Mouse (Mus musculus) hindbrain, postnatal 0 days (tissue): Measurements from ENCODE around the gene Gm17662. TPM values are rescaled to one million over a fixed set of nuclear protein-coding genes. Genes with fewer than 3 reads are reported as not detected.

ENCODE experiments used
- ATAC-seq: fragments of 200-750 bp; cut with Nextera tagmentation; 2 replicates; pipeline ENCODE4 v1.8.0; 2017; ENCODE audit warnings: mild to moderate bottlenecking, moderate TSS enrichment, moderate library complexity
- DNase-seq: peaks from one replicate; pipeline ENCODE4 v3.0.0-alpha.2; 2015; ENCODE audit warnings: low spot score
- H3K27ac ChIP-seq: fragments of 300-500 bp; sonication (generic); 2 replicates; pipeline ENCODE4 v1.5.1; 2014; ENCODE audit warnings: mild to moderate bottlenecking
- H3K27me3 ChIP-seq: fragments of 300-500 bp; sonication (generic); 2 replicates; pipeline ENCODE4 v1.6.1; 2014; ENCODE audit warnings: low read length, mixed read lengths; ENCODE audit not compliant: insufficient read depth
- H3K36me3 ChIP-seq: fragments of 300-500 bp; sonication (generic); 2 replicates; pipeline ENCODE4 v1.6.1; 2014; ENCODE audit warnings: low read length, mixed read lengths; ENCODE audit not compliant: insufficient read depth
- H3K4me1 ChIP-seq: fragments of 300-500 bp; sonication (generic); 2 replicates; pipeline ENCODE4 v1.6.1; 2014; ENCODE audit warnings: antibody characterized with exemption, low read length, mixed read lengths; ENCODE audit not compliant: insufficient read depth
- H3K4me2 ChIP-seq: fragments of 300-500 bp; sonication (generic); 2 replicates; pipeline ENCODE4 v1.6.1; 2014; ENCODE audit warnings: low read depth, mild to moderate bottlenecking, low read length, moderate library complexity, mixed read lengths
- H3K4me3 ChIP-seq: fragments of 300-500 bp; sonication (generic); 2 replicates; pipeline ENCODE4 v1.5.1; 2014; ENCODE audit warnings: low read length
- H3K9ac ChIP-seq: fragments of 300-500 bp; sonication (generic); replicated peaks from 2 replicates; pipeline ENCODE4 v1.6.1; 2014; ENCODE audit warnings: mild to moderate bottlenecking, low read length, moderate library complexity, mixed read lengths
- H3K9me3 ChIP-seq: fragments of 300-500 bp; sonication (generic); 2 replicates; pipeline ENCODE4 v1.6.1; 2016; ENCODE audit warnings: low read length, mixed read lengths
- CTCF ChIP-seq: IDR thresholded peaks from 2 replicates; pipeline ENCODE4 v1.5.1; 2016; ENCODE audit warnings: antibody characterized with exemption, control low read depth, low read depth
- WGBS: fragments of 180-500 bp; shearing (Covaris S2); extraction: QIAGEN DNeasy Blood & Tissue Kit; methylation state at CpG from one replicate; pipeline ENCODE4 v1.1.7; 2014; 5-methylcytosine and 5-hydroxymethylcytosine counted together
- polyA plus RNA-seq: library from polyadenylated mRNA; unstranded; fragments of >200 nt; fragmentation: Nextera tagmentation; extraction: Ambion mirVana; gene quantifications from 2 replicates; pipeline ENCODE4 v1.2.1, GENCODE M21; 2015
- total RNA-seq: library from RNA; depleted of rRNA; stranded (reverse); fragments of >200 nt; gene quantifications from 2 replicates; pipeline ENCODE4 v1.2.3, GENCODE M21; 2014

Gm17662 gene
- total and polyA plus RNA-seq, 2 experiments from 2014 or later = not detected

- H3K27ac ChIP-seq = no peak overlapping the region
- H3K27me3 ChIP-seq = no peaks in the 10 kb centered on the region
- H3K9ac ChIP-seq = no peak overlapping the region
- H3K4me1 ChIP-seq = no peaks in the 10 kb centered on the region
- H3K9me3 ChIP-seq = no peaks in the 10 kb centered on the region
- no peak for ATAC-seq
- no peak overlapping the region for H3K4me2 ChIP-seq
- DNase-seq = no peak
- no peaks in the 10 kb centered on the region for H3K36me3 ChIP-seq
- no peak for TF ChIP-seq CTCF
- no peak overlapping the region for H3K4me3 ChIP-seq
- WGBS = 85% methylated on average over 2 of the region's 2 CpGs
These were observed 1.9 kb upstream of the Gm17662 start for GRCm38 (mm10) chr4:104855216-104855615.

- Histone ChIP-seq H3K27ac (no peak overlapping the region), H3K9me3 (no peaks in the 10 kb centered on the region), H3K27me3 (no peaks in the 10 kb centered on the region), H3K4me3 (no peak overlapping the region), H3K36me3 (no peaks in the 10 kb centered on the region), H3K9ac (no peak overlapping the region), H3K4me1 (no peaks in the 10 kb centered on the region), H3K4me2 (no peak overlapping the region)
- ATAC-seq (no peak), DNase-seq (no peak)
- 77% methylated on average over 4 of the region's 4 CpGs for WGBS
- no peak for TF ChIP-seq CTCF
These were observed 694 bp downstream of the Gm17662 start for GRCm38 (mm10) chr4:104857823-104858222.

- no peak for TF ChIP-seq CTCF
- Histone ChIP-seq H3K9ac (no peak overlapping the region), H3K4me3 (no peak overlapping the region), H3K27ac (no peak overlapping the region), H3K4me2 (no peak overlapping the region), H3K27me3 (no peaks in the 10 kb centered on the region), H3K36me3 (no peaks in the 10 kb centered on the region), H3K4me1 (no peaks in the 10 kb centered on the region), H3K9me3 (no peaks in the 10 kb centered on the region)
- WGBS = 87% methylated on average over 8 of the region's 8 CpGs
- DNase-seq = no peak
- ATAC-seq = no peak
These were observed 4.1 kb downstream of the Gm17662 start for GRCm38 (mm10) chr4:104861241-104861640.

- no peak overlapping the region for H3K27ac ChIP-seq
- H3K9me3 ChIP-seq = no peaks in the 10 kb centered on the region
- no peak overlapping the region for H3K9ac ChIP-seq
- H3K27me3 ChIP-seq = no peaks in the 10 kb centered on the region
- H3K4me2 ChIP-seq = no peak overlapping the region
- H3K4me3 ChIP-seq = no peak overlapping the region
- H3K4me1 ChIP-seq = no peaks in the 10 kb centered on the region
- H3K36me3 ChIP-seq = no peaks in the 10 kb centered on the region
- no peak for DNase-seq
- no peak for TF ChIP-seq CTCF
- WGBS = 84% methylated on average over 1 of the region's 1 CpGs
- no peak for ATAC-seq
These were observed 7.3 kb downstream of the Gm17662 start for GRCm38 (mm10) chr4:104864397-104864796.

GRCm38 (mm10) chr4:104869581-104869980, 12.5 kb downstream of the Gm17662 start:
- TF ChIP-seq CTCF = no peak
- H3K4me3 ChIP-seq = no peak overlapping the region
- DNase-seq = no peak
- H3K4me2 ChIP-seq = no peak overlapping the region
- no peak overlapping the region for H3K27ac ChIP-seq
- no peaks in the 10 kb centered on the region for H3K27me3 ChIP-seq
- no peak overlapping the region for H3K9ac ChIP-seq
- no peaks in the 10 kb centered on the region for H3K9me3 ChIP-seq
- ATAC-seq = no peak
- no peaks in the 10 kb centered on the region for H3K4me1 ChIP-seq
- no peaks in the 10 kb centered on the region for H3K36me3 ChIP-seq

- Histone ChIP-seq H3K27me3 (no peaks in the 10 kb centered on the region), H3K9me3 (no peaks in the 10 kb centered on the region), H3K36me3 (no peaks in the 10 kb centered on the region), H3K4me2 (no peak overlapping the region), H3K4me3 (no peak overlapping the region), H3K27ac (no peak overlapping the region), H3K9ac (no peak overlapping the region), H3K4me1 (no peaks in the 10 kb centered on the region)
- no peak for TF ChIP-seq CTCF
- no peak for DNase-seq
- ATAC-seq = no peak
- WGBS = 89% methylated on average over 5 of the region's 5 CpGs
These were observed 13.1 kb downstream of the Gm17662 start for GRCm38 (mm10) chr4:104870196-104870595.

- Histone ChIP-seq H3K9me3 (no peaks in the 10 kb centered on the region), H3K27ac (no peak overlapping the region), H3K4me2 (no peak overlapping the region), H3K9ac (no peak overlapping the region), H3K36me3 (no peaks in the 10 kb centered on the region), H3K4me1 (no peaks in the 10 kb centered on the region), H3K27me3 (no peaks in the 10 kb centered on the region; the same call in 1 of the 2 replicates), H3K4me3 (no peak overlapping the region)
- 64% methylated on average over 4 of the region's 4 CpGs for WGBS
- ATAC-seq (no peak), DNase-seq (no peak)
- peak; percentile 45 for TF ChIP-seq CTCF
These were observed 18.7 kb downstream of the Gm17662 start for GRCm38 (mm10) chr4:104875832-104876231.
